9 mouse cellular contexts compared by ENCODE assay signal in genomic region chr7:28386007-28386406, GRCm38 (mm10). TPM values are rescaled to one million over a fixed set of nuclear protein-coding genes. Genes with fewer than 3 reads are reported as not detected.
DNase-seq lines count a peak whose midpoint lies in the region; ATAC-seq and TF ChIP-seq lines count a peak whose summit lies in the region.
"Had no signal": no experiment of that assay in that cellular context is flagged by ENCODE, and none has a peak within 500 bp of the region (broad histone marks: within the 10 kb centered on the region; RNA-seq: fewer than 3 reads in every experiment).

No protein-coding gene starts in this region.

- in situ Hi-C loops in ES-E14 (cut with MboI; ENCODE audit: low sequenced_read_pairs in 2 of 2, unreplicated experiment in 2 of 2) = no loop called here

- H3K27me3 ChIP-seq in heart, embryonic 15.5 days = no peaks in the 10 kb centered on the region
- H3K27me3 ChIP-seq in midbrain, embryonic 11.5 days (ENCODE audit: control insufficient read depth, insufficient read depth, low read length) = no peaks in the 10 kb centered on the region
- H3K27me3 ChIP-seq in forebrain, embryonic 15.5 days = no peaks in the 10 kb centered on the region

- intact Hi-C loops in heart, postnatal 25 days (cut with DNase I) = loop anchor here (1.0 kb wide), 1 partner anchor 13 kb away; no protein-coding TSS in a partner anchor

- 78% methylated on average over 7 of the region's 7 CpGs for WGBS in heart, embryonic 15.5 days
- 83% methylated on average over 7 of the region's 7 CpGs for WGBS in midbrain, embryonic 11.5 days
- 88% methylated on average over 7 of the region's 7 CpGs for WGBS in forebrain, embryonic 15.5 days

- DNase-seq in heart, adult 18-20 months = peak; percentile 64 to 84
- no peak for DNase-seq in heart, postnatal 25 days (ENCODE audit: low spot score)
- DNase-seq in ES-E14 (ENCODE audit: low read depth, low spot score) = no peak
- peak; percentile 75 for DNase-seq in lung, postnatal 10 days
- no peak for DNase-seq in retina, embryonic 14.5 days (ENCODE audit: low spot score)
- no peak for DNase-seq in midbrain, embryonic 11.5 days (ENCODE audit: low spot score, missing footprints)

- H3K36me3 ChIP-seq in ES-E14 (ENCODE audit: control insufficient read depth, insufficient read depth, low read length, poor library complexity, severe bottlenecking) = peaks cover 17% of the 10 kb centered on the region
- H3K36me3 ChIP-seq in heart, embryonic 15.5 days = peaks cover 30% of the 10 kb centered on the region
- H3K36me3 ChIP-seq in midbrain, embryonic 11.5 days (ENCODE audit: control insufficient read depth, insufficient read depth, low read length) = peaks cover 3% of the 10 kb centered on the region; the same call in 1 of the 2 replicates
- H3K36me3 ChIP-seq in forebrain, embryonic 15.5 days = peaks cover 48% of the 10 kb centered on the region

- H3K27ac ChIP-seq in ES-E14 (ENCODE audit: insufficient read depth, low read depth, low read length, poor library complexity, severe bottlenecking) = no peak overlapping the region
- H3K27ac ChIP-seq in heart, embryonic 15.5 days = peak overlapping the region; percentile 54
- no peak overlapping the region for H3K27ac ChIP-seq in midbrain, embryonic 11.5 days (ENCODE audit: low read depth, low read length)
- no peak overlapping the region for H3K27ac ChIP-seq in forebrain, embryonic 15.5 days (replicated peaks)
- H3K27ac ChIP-seq: midbrain, embryonic 13.5 days had no signal

- H3K4me2 ChIP-seq in heart, embryonic 15.5 days = no peak overlapping the region
- no peak overlapping the region for H3K4me2 ChIP-seq in midbrain, embryonic 11.5 days
- no peak overlapping the region for H3K4me2 ChIP-seq in forebrain, embryonic 15.5 days (replicated peaks)
- H3K4me2 ChIP-seq: midbrain, embryonic 13.5 days had no signal

- peaks cover 11 to 20% of the 10 kb centered on the region in 2 experiments; a peak in 3 of 4 replicates for H3K4me1 ChIP-seq in ES-E14 (ENCODE audit: control insufficient read depth in 2 of 2, insufficient read depth in 2 of 2, low read length in 2 of 2, poor library complexity in 1 of 2)
- H3K4me1 ChIP-seq in heart, embryonic 15.5 days (replicated peaks) = peaks cover 30% of the 10 kb centered on the region
- H3K4me1 ChIP-seq in midbrain, embryonic 11.5 days (ENCODE audit: control insufficient read depth, insufficient read depth, low read length) = peaks cover 14% of the 10 kb centered on the region
- H3K4me1 ChIP-seq in forebrain, embryonic 15.5 days = peaks cover 18% of the 10 kb centered on the region

- no peaks in the 10 kb centered on the region for H3K9me3 ChIP-seq in ES-E14 (ENCODE audit: control insufficient read depth, insufficient read depth, low read depth, low read length)
- no peaks in the 10 kb centered on the region for H3K9me3 ChIP-seq in heart, embryonic 15.5 days (replicated peaks)
- no peaks in the 10 kb centered on the region for H3K9me3 ChIP-seq in midbrain, embryonic 11.5 days (ENCODE audit: control insufficient read depth, low read length)
- no peaks in the 10 kb centered on the region for H3K9me3 ChIP-seq in forebrain, embryonic 15.5 days
- H3K9me3 ChIP-seq: midbrain, embryonic 13.5 days had no signal

- H3K9ac ChIP-seq in ES-E14 (ENCODE audit: insufficient read depth, low read depth, low read length, poor library complexity, severe bottlenecking) = peak overlapping the region; percentile 4; the same call in 1 of the 2 replicates
- no peak overlapping the region for H3K9ac ChIP-seq in heart, embryonic 15.5 days
- H3K9ac ChIP-seq in midbrain, embryonic 11.5 days (ENCODE audit: low read length) = no peak overlapping the region
- no peak overlapping the region for H3K9ac ChIP-seq in forebrain, embryonic 15.5 days (replicated peaks)
- H3K9ac ChIP-seq: midbrain, embryonic 13.5 days had no signal

- no peak overlapping the region for H3K4me3 ChIP-seq in ES-E14 (ENCODE audit: insufficient read depth in 1 of 2, low read depth in 1 of 2, low read length in 2 of 2, poor library complexity in 1 of 2, severe bottlenecking in 1 of 2)
- no peak overlapping the region for H3K4me3 ChIP-seq in heart, embryonic 15.5 days
- H3K4me3 ChIP-seq in midbrain, embryonic 11.5 days (ENCODE audit: low read depth, low read length) = no peak overlapping the region
- H3K4me3 ChIP-seq in forebrain, embryonic 15.5 days = no peak overlapping the region
- H3K4me3 ChIP-seq: midbrain, embryonic 13.5 days had no signal

- ATAC-seq in heart, embryonic 15.5 days (replicated peaks; ENCODE audit: insufficient number of reproducible peaks, insufficient read depth, low FRiP score, low read depth) = no peak
- no peak for ATAC-seq in midbrain, embryonic 11.5 days (ENCODE audit: low FRiP score)
- ATAC-seq in forebrain, embryonic 15.5 days (replicated peaks) = no peak

TF ChIP-seq in ES-E14, 5 proteins besides CTCF, POLR2A, EP300 and RAD21:
- TF ChIP-seq ZC3H11A (IDR thresholded peaks at IDR 0.05; ENCODE audit: borderline replicate concordance, low read depth, low read length) (no peak), ZNF384 (IDR thresholded peaks at IDR 0.05; ENCODE audit: low read depth, low read length) (no peak), CHD2 (IDR thresholded peaks at IDR 0.05; ENCODE audit: low read depth, low read length) (no peak), HCFC1 (IDR thresholded peaks at IDR 0.05; ENCODE audit: borderline replicate concordance, insufficient read depth, low read length) (no peak), MAFK (IDR thresholded peaks at IDR 0.05; ENCODE audit: insufficient read depth, low read depth, low read length) (no peak)

RNA-seq across cellular contexts. Expression of gene Zfp36, which starts 6.0 kb away (rescaled TPM):
- 10 to 100 TPM; 18.4 to 27.3 TPM for total RNA-seq in heart, adult 18-20 months (2021)
- total RNA-seq in heart, postnatal 25 days (2021) = 10 to 100 TPM; 14.1 to 18.0 TPM
- total RNA-seq in ES-E14 (2012; rRNA removed) = 3.9 and 5.0 TPM in 2 replicates
- polyA plus RNA-seq in heart, embryonic 15.5 days (2015; fragmentation: Nextera tagmentation; extraction: Ambion mirVana) = 13.6 and 14.7 TPM in 2 replicates
- 3.3 and 3.5 TPM in 2 replicates for polyA plus RNA-seq in midbrain, embryonic 11.5 days (2014; fragmentation: Nextera tagmentation; extraction: Ambion mirVana)
- polyA plus RNA-seq in forebrain, embryonic 15.5 days (2015; fragmentation: Nextera tagmentation; extraction: Ambion mirVana) = 5.6 and 5.7 TPM in 2 replicates

RNA-seq across cellular contexts. Expression of gene Med29, which starts 6.5 kb away (rescaled TPM):
- total RNA-seq in heart, adult 18-20 months (2021) = 10 to 100 TPM; 21.8 TPM
- 10 to 100 TPM; 18.2 to 20.9 TPM for total RNA-seq in heart, postnatal 25 days (2021)
- total RNA-seq in ES-E14 (2012; rRNA removed) = 34.8 and 50.8 TPM in 2 replicates
- 42.0 and 45.7 TPM in 2 replicates for polyA plus RNA-seq in heart, embryonic 15.5 days (2015; fragmentation: Nextera tagmentation; extraction: Ambion mirVana)
- polyA plus RNA-seq in midbrain, embryonic 11.5 days (2014; fragmentation: Nextera tagmentation; extraction: Ambion mirVana) = 44.4 and 50.5 TPM in 2 replicates
- 44.6 and 46.9 TPM in 2 replicates for polyA plus RNA-seq in forebrain, embryonic 15.5 days (2015; fragmentation: Nextera tagmentation; extraction: Ambion mirVana)

RNA-seq across cellular contexts. Expression of gene Paf1, which starts 6.7 kb away (rescaled TPM):
- total RNA-seq in heart, adult 18-20 months (2021) = 10 to 100 TPM; 39.5 to 44.5 TPM
- 10 to 100 TPM; 40.6 to 44.3 TPM for total RNA-seq in heart, postnatal 25 days (2021)
- 74.5 and 83.9 TPM in 2 replicates for total RNA-seq in ES-E14 (2012; rRNA removed)
- polyA plus RNA-seq in heart, embryonic 15.5 days (2015; fragmentation: Nextera tagmentation; extraction: Ambion mirVana) = 66.8 and 73.0 TPM in 2 replicates
- polyA plus RNA-seq in midbrain, embryonic 11.5 days (2014; fragmentation: Nextera tagmentation; extraction: Ambion mirVana) = 72.8 and 83.8 TPM in 2 replicates
- polyA plus RNA-seq in forebrain, embryonic 15.5 days (2015; fragmentation: Nextera tagmentation; extraction: Ambion mirVana) = 98.0 and 106 TPM in 2 replicates

RNA-seq across cellular contexts. Expression of gene Plekhg2, which starts 13.6 kb away (rescaled TPM):
- total RNA-seq in heart, adult 18-20 months (2021) = 10 to 100 TPM; 11.3 to 13.4 TPM
- 10 to 100 TPM; 13.1 to 20.4 TPM for total RNA-seq in heart, postnatal 25 days (2021)
- total RNA-seq in ES-E14 (2012; rRNA removed) = 15.0 TPM in 2 replicates
- 34.3 and 46.7 TPM in 2 replicates for polyA plus RNA-seq in heart, embryonic 15.5 days (2015; fragmentation: Nextera tagmentation; extraction: Ambion mirVana)
- 36.1 and 39.4 TPM in 2 replicates for polyA plus RNA-seq in midbrain, embryonic 11.5 days (2014; fragmentation: Nextera tagmentation; extraction: Ambion mirVana)
- polyA plus RNA-seq in forebrain, embryonic 15.5 days (2015; fragmentation: Nextera tagmentation; extraction: Ambion mirVana) = 42.8 and 47.8 TPM in 2 replicates

RNA-seq across cellular contexts. Expression of gene Rps16, which starts 35.6 kb away (rescaled TPM):
- total RNA-seq in heart, adult 18-20 months (2021) = 100 to 1,000 TPM; 517 to 602 TPM
- 100 to 1,000 TPM; 489 to 520 TPM for total RNA-seq in heart, postnatal 25 days (2021)
- total RNA-seq in ES-E14 (2012; rRNA removed) = 1,678 and 1,740 TPM in 2 replicates
- 534 and 573 TPM in 2 replicates for polyA plus RNA-seq in heart, embryonic 15.5 days (2015; fragmentation: Nextera tagmentation; extraction: Ambion mirVana)
- 740 and 824 TPM in 2 replicates for polyA plus RNA-seq in midbrain, embryonic 11.5 days (2014; fragmentation: Nextera tagmentation; extraction: Ambion mirVana)
- polyA plus RNA-seq in forebrain, embryonic 15.5 days (2015; fragmentation: Nextera tagmentation; extraction: Ambion mirVana) = 514 and 544 TPM in 2 replicates

Comparison
In these comparisons a context has a peak if more than half of its experiments do, and no peak if none do; other contexts are left out.
1. DNase-seq: peak in heart, adult 18-20 months (2 of 2) and lung, postnatal 10 days (single experiment); none in heart, postnatal 25 days (single experiment), ES-E14 (single experiment), retina, embryonic 14.5 days (single experiment) and midbrain, embryonic 11.5 days (single experiment).